Mouse (Mus musculus) G1E (cell line): Measurements from ENCODE around the gene Cdsn. TPM values are rescaled to one million over a fixed set of nuclear protein-coding genes. Genes with fewer than 3 reads are reported as not detected.

Source experiments
- ATAC-seq: 2 replicates; pipeline ENCODE4 v1.8.0; 2016; ENCODE audit warnings: mild to moderate bottlenecking; ENCODE audit not compliant: insufficient number of reproducible peaks, poor library complexity, low FRiP score, severe bottlenecking; ENCODE audit errors: extremely low read depth
- DNase-seq: peaks from one replicate; pipeline ENCODE4 v3.0.0; 2012; ENCODE audit warnings: low spot score
- H3K27me3 ChIP-seq: 2 replicates; pipeline ENCODE4 v1.6.1; 2012; ENCODE audit warnings: mild to moderate bottlenecking, low read length, inconsistent platforms; ENCODE audit not compliant: insufficient read depth
- H3K36me3 ChIP-seq: replicated peaks from 2 replicates; pipeline ENCODE3; 2012; ENCODE audit warnings: mild to moderate bottlenecking, inconsistent platforms
- H3K4me1 ChIP-seq: 2 replicates; pipeline ENCODE4 v1.6.1; 2012; ENCODE audit warnings: low read depth, low read length, inconsistent platforms, mixed read lengths; ENCODE audit not compliant: insufficient read depth
- H3K4me3 ChIP-seq: 2 replicates; pipeline ENCODE4 v1.5.1; 2012; ENCODE audit warnings: low read depth, mild to moderate bottlenecking, inconsistent platforms, low read length, moderate library complexity, mixed read lengths
- H3K9me3 ChIP-seq: replicated peaks from 2 replicates; pipeline ENCODE4 v1.6.1; 2012; ENCODE audit warnings: inconsistent platforms
- CTCF ChIP-seq: IDR thresholded peaks from 2 replicates; pipeline ENCODE4 v1.5.1; 2012; ENCODE audit warnings: low read depth, low read length, inconsistent platforms, mixed read lengths
- GATA1 ChIP-seq: IDR thresholded peaks from 2 replicates; pipeline ENCODE4 v1.6.1; 2012; ENCODE audit warnings: borderline replicate concordance, low read length, inconsistent platforms, mixed read lengths
- GATA2 ChIP-seq: IDR thresholded peaks from 2 replicates; pipeline ENCODE4 v1.6.1; 2012; ENCODE audit warnings: low read depth, low read length, inconsistent platforms, borderline replicate concordance
- POLR2AphosphoS5 ChIP-seq: IDR thresholded peaks from 2 replicates; pipeline ENCODE4 v1.6.1; 2012; ENCODE audit warnings: low read depth, low read length, inconsistent platforms; ENCODE audit not compliant: insufficient replicate concordance
- TAL1 ChIP-seq: conservative IDR thresholded peaks from 2 replicates; pipeline ENCODE4 v1.6.1; 2012; ENCODE audit warnings: low read depth, low read length, inconsistent platforms, mixed read lengths
- polyA plus RNA-seq: library from polyadenylated mRNA; stranded (reverse); fragments of >175 nt; gene quantifications from 2 replicates; pipeline ENCODE4 v1.2.3, GENCODE M21; 2012
- total RNA-seq, 2 experiments: library from RNA; stranded (forward) in 1 of 2; stranded (reverse) in 1 of 2; fragments of 200-1000 nt in 1 of 2; fragments of >200 nt in 1 of 2; fragmentation: Nextera tagmentation in 1 of 2; gene quantifications; 2 replicates each; pipeline ENCODE4 v1.2.3; 2014 to 2017

Cdsn gene
- total and polyA plus RNA-seq, 3 experiments = not detected

DNA sequence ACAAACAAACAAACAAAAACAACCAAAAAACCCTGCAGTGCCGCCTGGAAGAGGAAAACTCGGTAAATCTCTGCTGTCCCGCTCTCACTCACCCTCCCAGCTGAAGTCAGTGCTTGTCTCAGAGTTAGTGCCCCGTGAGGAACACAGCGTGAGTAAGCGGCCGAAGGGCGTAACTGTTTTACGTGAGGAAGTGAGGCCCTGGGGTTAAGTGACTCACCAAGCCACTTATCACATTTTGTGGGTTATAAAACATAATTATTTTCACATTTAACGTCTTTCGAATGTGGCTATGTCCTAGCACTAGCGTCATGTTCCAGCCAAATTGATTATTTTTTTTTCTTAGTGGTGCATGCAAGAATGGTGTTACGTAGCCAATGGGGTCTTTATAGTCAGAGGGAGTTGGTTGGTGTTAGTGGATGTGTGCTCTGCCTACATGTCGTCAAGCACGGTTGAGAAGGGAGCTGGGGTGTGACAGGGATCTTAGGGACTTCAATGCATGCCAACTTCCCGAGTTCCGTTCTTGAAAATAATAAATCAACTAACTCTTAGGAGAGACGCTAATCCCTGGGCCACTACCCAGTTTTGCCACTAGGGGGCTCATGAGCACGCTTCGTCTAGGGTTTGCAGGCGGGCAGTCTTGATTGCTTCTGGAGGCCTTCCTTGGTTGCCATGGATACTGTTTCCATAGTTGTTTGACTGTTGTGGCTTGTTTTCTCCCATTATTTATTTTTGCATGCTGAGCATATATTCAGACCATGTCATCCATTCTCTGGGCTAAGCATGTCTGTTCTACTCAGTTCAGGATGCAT is 38.7 kb downstream of the Cdsn start:
- H3K4me3 ChIP-seq = no peak overlapping the region
- ATAC-seq = no peak
- no peaks in the 10 kb centered on the region for H3K27me3 ChIP-seq
- no peaks in the 10 kb centered on the region for H3K36me3 ChIP-seq
- peak; percentile 96 for TF ChIP-seq CTCF
- TF ChIP-seq GATA2 = no peak
- TF ChIP-seq TAL1 = no peak
- no peak for TF ChIP-seq GATA1
- TF ChIP-seq POLR2AphosphoS5 = no peak
- H3K4me1 ChIP-seq = 0 out of 2 replicates have a peak, but pooled peaks cover 4% of the 10 kb centered on the region
- 0 out of 2 replicates have a peak, but pooled peaks cover 3% of the 10 kb centered on the region for H3K9me3 ChIP-seq
- peak; percentile 44 for DNase-seq

DNA sequence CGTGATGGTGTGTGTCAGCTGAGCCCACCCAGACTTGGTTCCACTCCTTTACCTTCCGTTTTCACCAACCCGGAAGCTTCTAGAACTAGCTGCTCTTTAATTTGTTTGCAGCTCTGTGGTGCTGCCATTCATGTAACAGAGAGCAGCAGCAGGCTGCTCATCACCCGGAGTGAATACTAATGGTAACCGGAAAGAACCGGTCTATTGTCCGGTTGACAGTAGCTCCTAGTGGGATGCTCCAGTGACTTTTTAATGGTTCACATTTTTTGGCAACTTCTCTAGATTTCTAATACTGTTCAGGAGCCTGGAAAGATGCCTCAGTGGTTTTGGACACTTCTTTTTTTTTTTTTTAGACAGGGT is 39.3 kb downstream of the Cdsn start:
- H3K27me3 ChIP-seq = no peaks in the 10 kb centered on the region
- DNase-seq (no peak), ATAC-seq (no peak)
- no peak overlapping the region for H3K4me3 ChIP-seq
- H3K36me3 ChIP-seq = no peaks in the 10 kb centered on the region
- TF ChIP-seq POLR2AphosphoS5 (no peak), CTCF (no peak), GATA2 (no peak), GATA1 (no peak), TAL1 (no peak)
- H3K9me3 ChIP-seq = 0 out of 2 replicates have a peak, but pooled peaks cover 3% of the 10 kb centered on the region
- H3K4me1 ChIP-seq = 0 out of 2 replicates have a peak, but pooled peaks cover 4% of the 10 kb centered on the region

DNA sequence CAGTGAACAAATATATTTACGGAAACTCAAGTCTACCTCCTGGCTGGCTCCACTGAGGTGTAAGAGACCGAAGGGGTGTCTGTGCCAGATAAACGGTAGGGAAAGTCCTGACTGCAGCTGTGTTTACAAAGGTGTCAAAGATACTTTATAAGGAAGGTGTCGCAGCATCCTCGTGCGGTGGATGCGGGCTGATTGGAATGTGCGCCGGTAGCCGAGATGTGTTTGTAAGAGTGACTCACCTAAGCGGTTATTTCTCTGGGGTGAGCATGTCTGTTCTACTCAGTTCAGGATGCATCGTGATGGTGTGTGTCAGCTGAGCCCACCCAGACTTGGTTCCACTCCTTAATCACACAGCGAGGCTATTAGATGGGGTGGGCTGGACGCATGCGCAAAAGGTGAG is 39.8 kb downstream of the Cdsn start:
- Histone ChIP-seq H3K36me3 (no peaks in the 10 kb centered on the region), H3K4me1 (0 out of 2 replicates have a peak, but pooled peaks cover 4% of the 10 kb centered on the region), H3K4me3 (no peak overlapping the region), H3K9me3 (0 out of 2 replicates have a peak, but pooled peaks cover 3% of the 10 kb centered on the region), H3K27me3 (no peaks in the 10 kb centered on the region)
- DNase-seq (no peak), ATAC-seq (no peak)
- TF ChIP-seq POLR2AphosphoS5 = no peak

DNA sequence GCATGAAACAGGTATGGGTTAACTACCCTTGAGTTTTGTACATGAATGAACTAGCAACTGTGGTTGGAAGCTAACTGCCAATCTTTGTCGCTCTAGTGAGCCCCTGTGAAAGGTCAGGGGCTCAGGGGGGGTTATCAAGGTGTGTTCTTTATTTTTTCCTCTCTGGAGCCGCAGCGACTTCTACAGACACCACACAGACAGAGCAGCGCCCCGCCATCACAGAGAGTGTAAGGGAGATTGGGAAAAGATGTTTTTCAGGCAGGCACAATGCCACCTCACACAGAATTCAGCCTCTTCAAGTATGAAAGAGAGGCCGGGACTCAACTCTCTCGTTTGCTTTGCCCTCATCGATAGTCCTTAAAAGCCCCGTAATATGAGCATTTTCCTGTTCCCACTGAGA is 40.2 kb downstream of the Cdsn start:
- ATAC-seq (no peak), DNase-seq (no peak)
- H3K36me3 ChIP-seq = no peaks in the 10 kb centered on the region
- 0 out of 2 replicates have a peak, but pooled peaks cover 4% of the 10 kb centered on the region for H3K4me1 ChIP-seq
- H3K27me3 ChIP-seq = no peaks in the 10 kb centered on the region
- H3K4me3 ChIP-seq = no peak overlapping the region
- no peak for TF ChIP-seq CTCF
- no peak for TF ChIP-seq TAL1
- no peak for TF ChIP-seq POLR2AphosphoS5
- TF ChIP-seq GATA1 = no peak
- TF ChIP-seq GATA2 = no peak
- 0 out of 2 replicates have a peak, but pooled peaks cover 3% of the 10 kb centered on the region for H3K9me3 ChIP-seq

DNA sequence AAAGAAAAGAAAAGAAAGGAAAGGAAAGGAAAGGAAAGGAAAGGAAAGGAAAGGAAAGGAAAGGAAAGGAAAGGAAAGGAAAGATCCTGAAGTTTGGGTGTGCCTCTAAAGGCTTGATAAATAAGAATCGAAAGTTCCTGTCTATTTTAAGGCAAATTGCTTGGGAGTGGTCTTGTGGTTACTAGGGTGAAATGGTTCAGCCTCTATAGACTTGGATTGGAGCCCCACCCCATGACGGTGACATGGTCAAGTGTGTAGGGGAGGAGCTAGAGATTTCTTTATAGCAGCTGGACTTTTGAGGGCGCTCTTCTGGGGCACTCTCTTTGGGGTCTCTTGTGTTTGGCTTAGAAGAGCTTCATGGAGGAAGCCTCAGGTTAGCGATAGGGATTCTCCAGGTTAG is 41.9 kb downstream of the Cdsn start:
- Histone ChIP-seq H3K27me3 (no peaks in the 10 kb centered on the region), H3K4me1 (0 out of 2 replicates have a peak, but pooled peaks cover 4% of the 10 kb centered on the region), H3K4me3 (no peak overlapping the region), H3K9me3 (no peaks in the 10 kb centered on the region), H3K36me3 (no peaks in the 10 kb centered on the region)
- DNase-seq (no peak), ATAC-seq (no peak)
- TF ChIP-seq GATA2 = no peak
- no peak for TF ChIP-seq TAL1
- no peak for TF ChIP-seq GATA1
- TF ChIP-seq POLR2AphosphoS5 = no peak
- no peak for TF ChIP-seq CTCF

DNA sequence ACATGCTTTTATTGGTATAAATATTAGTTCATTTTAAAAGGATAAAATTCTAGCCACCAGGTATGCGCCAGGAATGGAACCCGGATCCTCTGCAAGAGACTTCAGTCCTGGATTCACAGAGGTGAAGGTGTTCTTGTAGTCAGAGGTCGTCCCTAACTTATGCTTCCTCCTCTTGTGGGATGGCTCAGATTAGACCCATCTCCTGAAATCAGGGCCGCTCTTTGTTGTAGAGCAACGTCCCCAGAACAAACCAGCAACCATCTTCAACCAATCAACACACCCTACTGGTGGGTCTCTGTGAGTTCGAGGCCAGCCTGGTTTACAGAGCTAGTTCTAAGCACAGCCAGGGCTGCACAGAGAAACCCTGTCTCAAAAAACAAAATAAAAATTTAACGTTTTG is 42.5 kb downstream of the Cdsn start:
- no peak for ATAC-seq
- H3K9me3 ChIP-seq = no peaks in the 10 kb centered on the region
- no peak overlapping the region for H3K4me3 ChIP-seq
- H3K27me3 ChIP-seq = no peaks in the 10 kb centered on the region
- 0 out of 2 replicates have a peak, but pooled peaks cover 4% of the 10 kb centered on the region for H3K4me1 ChIP-seq
- TF ChIP-seq GATA1 = no peak
- no peak for TF ChIP-seq TAL1
- TF ChIP-seq CTCF = no peak
- no peak for TF ChIP-seq GATA2
- no peak for TF ChIP-seq POLR2AphosphoS5
- no peak for DNase-seq
- H3K36me3 ChIP-seq = no peaks in the 10 kb centered on the region

GRCm38 (mm10) chr17:35597399-35597798 is 45.5 kb downstream of the Cdsn start:
- ATAC-seq = no peak
- no peaks in the 10 kb centered on the region for H3K4me1 ChIP-seq
- H3K27me3 ChIP-seq = peaks cover 3% of the 10 kb centered on the region; the same call in 1 of the 2 replicates
- H3K9me3 ChIP-seq = no peaks in the 10 kb centered on the region
- DNase-seq = no peak
- TF ChIP-seq GATA1 (no peak), GATA2 (no peak), POLR2AphosphoS5 (no peak), TAL1 (no peak), CTCF (no peak)
- H3K36me3 ChIP-seq = no peaks in the 10 kb centered on the region
- no peak overlapping the region for H3K4me3 ChIP-seq
